Mouse (Mus musculus) layer of hippocampus, postnatal 14 days (tissue): ENCODE data around the gene Neu1. TPM values are rescaled to one million over a fixed set of nuclear protein-coding genes. Genes with fewer than 3 reads are reported as not detected.
"Not testable (repeated sequence)": the region's sequence is repeated elsewhere in the genome, so short reads cannot be mapped to it uniquely, and the experiment has no call there.

Source experiments
- DNase-seq, 2 experiments: peaks; one replicate each; pipeline ENCODE4 v3.0.0; 2021 to 2022; ENCODE audit warnings: low spot score in 2 of 2, mixed read lengths in 1 of 2
- total RNA-seq, 2 experiments: library from RNA; stranded (reverse); gene quantifications; 2 replicates each; pipeline ENCODE4 v1.2.3; 2021

Gene Neu1
- total RNA-seq, 2 experiments from 2014 or later, result 31.9 to 32.9 TPM

DNA sequence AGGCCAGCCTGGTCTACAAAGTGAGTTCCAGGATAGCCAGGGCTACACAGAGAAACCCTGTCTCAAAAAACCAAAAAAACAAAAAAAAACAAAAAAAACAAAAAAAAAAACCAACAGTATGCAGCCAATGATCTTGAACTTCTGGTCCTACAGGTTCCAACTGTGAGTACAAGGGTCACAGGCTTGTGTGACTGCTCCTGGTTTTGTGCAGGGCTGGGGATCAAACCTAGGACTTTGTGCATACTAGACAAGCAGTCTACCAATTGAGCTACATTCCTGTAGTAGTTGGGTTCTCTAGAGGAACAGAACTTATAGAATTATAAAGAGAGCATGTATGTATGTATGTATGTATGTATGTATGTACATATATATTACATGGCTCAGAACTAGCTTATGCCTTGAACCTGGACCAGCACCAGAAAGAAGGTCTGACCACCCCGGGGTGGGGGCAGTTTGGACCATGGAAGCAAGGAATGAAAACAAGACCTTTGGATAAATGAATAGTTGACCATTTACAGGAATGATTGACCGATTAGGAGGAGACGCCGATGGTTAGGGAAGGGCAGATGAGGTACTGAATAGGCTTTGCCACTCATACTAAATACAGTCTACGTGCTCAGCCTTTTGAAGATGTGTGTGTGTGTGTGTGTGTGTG lies 15.6 kb downstream of the Neu1 start:
- no peak for DNase-seq

DNA sequence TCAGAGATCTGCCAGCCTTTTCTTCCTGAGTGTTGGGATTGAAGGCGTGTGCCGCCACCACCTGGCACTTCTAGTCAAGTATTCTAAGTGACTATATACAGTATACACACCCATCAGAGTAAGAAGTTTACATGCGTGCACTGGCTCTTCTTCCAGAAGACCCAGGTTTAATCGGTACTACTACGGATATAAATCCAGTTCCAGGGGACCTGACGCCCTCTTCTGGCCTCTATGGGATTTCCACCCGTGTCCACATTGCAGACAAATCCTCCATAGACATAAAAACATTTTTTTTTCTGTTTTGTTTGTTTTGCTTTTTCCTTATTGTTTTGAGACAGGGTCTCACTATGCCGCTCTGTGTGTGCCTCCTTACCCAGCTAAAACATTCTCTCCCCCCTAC lies 16.6 kb downstream of the Neu1 start:
- no peak for DNase-seq

DNA sequence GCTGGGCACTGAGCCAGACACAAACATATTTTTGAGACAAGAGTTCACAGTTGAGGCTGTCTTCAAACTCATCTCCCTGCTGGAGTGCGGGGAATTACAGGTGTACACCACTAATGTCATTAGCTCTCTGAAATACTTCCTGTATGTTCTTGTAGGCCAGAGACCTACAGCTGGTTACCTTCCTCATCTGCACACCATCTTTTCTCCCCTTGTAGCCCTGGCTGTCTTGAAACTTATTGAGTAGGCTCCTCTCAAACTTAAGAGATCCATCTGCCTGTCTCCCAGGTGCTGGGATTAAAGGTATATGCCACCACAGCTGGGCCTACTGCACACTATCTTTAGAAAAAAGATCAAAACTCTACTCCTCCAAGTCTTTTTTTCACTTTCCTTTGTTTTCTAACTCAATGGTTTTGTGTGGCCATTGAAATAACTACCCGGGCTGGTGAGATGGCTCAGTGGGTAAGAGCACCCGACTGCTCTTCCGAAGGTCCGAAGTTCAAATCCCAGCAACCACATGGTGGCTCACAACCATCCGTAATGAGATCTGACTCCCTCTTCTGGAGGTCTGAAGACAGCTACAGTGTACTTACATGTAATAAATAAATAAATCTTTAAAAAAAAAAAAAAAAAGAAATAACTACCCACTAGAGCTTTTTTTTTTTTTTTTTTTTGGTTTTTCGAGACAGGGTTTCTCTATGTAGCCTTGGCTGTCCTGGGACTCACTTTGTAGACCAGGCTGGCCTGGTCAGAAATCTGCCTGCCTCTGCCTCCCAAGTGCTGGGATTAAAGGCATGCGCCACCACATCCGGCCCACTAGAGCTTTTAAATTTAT lies 17.9 kb downstream of the Neu1 start:
- DNase-seq, result not testable (repeated sequence)

DNA sequence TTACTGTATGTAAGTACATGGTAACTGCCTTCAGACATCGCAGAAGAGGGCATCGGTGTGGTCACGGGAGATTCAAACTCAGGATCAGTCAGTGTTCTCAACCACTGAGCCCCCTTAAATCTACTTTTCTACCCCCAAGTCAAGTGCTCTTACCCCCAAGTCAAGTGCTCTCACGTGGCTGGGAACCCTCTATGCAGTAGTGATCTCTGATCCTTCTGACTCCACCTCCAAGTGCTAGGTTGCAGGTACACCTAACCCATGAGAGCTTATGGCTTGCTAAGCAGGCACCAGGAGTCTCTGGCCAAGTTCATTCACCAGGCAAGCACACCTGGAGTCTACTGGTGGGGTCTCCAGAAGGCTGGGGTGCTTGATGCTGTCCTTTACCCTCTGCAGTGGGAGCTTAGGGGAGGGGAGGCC lies 18.5 kb downstream of the Neu1 start:
- DNase-seq, result no peak

DNA sequence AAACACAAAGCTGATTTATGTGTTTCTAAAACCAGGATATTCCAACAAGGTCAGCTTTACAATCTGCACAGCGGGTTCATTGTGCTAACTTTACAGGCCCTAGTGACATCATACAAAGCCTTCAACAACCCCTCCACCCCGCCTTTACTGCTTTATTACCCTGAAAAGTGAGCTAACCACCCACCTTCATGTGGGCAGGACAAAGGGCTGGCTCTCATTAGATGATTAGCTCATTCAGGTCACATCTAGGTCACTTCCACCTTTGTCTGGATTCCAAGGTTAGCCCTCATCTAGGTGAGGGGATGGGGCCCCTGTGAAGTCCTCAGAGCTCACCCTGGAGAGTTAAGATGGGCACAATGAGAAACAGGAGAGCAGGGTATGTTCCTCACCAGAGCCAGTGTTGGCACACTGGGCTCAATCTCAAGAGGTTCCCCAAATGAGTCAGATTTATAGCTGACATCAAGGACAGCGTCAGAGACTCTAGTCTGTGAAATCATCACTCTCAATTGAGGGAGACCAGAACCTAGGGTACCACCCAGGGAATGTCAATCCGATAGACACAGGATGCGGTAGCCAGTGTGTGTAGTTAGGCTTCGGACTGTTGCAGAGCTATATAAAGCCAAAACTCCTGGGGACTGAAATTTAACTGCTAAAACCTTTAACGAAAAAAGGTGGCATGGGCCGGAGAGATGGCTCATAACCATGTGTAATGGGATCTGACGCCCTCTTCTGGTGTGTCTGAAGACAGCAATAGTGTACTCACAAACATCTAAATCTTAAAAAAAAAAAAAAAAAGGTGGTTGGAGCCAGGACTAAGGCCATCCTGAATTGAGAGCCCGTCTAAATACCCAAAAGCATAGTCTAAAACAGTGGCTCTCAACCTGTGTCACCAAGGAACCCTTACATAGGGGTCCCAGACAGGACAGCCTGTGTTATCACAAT lies 19.7 kb downstream of the Neu1 start:
- no peak for DNase-seq

DNA sequence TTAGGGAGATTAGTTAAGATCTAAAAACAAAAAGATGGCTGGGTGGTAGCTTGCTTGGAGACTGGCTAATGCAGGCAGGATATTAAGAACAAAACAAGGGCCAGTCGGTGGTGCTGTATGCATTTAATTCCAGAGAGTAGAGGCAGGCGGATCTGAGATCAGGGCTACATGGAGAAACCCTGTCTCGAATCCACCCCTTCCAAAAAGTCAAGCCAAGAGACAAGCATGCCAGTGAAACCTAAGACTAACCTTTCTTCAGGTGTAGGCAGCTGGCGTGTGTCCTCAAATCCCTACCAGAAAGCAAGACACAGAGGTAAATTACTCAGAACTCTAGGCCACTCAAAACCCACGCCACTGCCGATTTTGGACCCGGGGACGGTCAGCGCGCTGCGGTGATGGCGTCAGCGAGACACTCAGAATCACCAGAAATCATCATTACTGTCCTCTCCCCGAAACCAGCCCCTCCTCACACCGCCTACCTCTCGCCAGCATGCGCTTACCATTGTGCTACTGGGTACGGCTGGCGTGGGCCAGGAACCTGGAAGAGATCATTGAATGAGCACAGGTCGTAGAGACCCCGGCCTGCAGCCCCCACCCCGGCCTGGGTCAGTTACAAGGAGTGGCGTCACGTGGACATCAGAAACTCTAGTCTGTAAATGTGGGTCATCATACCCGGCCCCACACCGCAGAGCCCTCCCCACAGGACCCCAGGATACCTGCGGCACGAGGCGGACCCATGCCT lies 20.8 kb downstream of the Neu1 start:
- no peak for DNase-seq

DNA sequence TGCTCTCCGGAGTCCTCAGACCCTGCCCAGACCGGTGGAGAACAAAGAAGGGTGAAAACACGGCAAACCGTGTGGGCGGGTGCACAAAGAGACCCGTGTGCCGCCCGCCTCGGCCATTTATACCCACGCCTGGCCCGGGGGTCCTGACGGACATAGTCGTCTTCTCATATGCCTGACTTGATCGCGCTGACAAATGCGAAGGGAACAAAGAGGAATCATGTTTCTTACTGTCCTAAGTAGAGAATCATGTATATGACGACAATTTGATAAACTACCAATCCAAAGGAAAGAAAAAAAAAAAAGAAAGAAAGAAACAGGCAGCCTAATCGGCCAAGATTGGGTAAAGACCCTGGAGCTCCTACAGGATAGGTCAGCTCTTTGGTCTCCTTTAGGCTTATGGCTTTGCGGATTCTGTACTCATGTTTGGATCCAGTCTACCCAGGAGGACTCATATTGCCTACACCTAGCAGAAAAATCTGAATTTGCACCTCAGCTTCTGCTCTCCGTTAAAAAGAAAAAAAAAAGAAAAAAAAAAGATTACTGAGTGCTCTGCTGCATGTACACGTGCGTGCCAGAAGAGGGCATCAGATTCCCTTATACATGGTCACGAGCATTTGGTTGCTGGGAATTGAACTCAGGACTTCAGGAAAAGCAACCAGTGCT lies 21.5 kb downstream of the Neu1 start:
- peak; percentile 82 to 84 for DNase-seq

DNA sequence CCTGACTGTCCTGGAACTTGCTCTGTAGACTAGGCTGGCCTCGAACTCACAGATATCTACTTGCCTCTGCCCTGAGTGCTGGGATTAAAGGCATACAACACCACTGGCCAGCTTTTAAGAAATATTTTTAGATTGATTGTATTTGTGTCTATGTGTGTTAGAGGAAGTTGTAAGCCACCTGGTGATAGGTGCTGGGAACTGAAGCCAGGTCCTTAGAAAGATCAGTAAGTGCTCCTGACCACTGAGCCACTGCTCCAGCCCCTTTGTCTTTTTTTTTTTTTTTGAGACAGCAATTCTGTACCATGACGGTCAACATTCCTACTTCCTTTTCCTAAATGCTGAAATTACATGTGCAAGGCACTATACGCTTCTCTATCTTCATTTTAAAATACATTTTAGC lies 22.2 kb downstream of the Neu1 start:
- no peak for DNase-seq

DNA sequence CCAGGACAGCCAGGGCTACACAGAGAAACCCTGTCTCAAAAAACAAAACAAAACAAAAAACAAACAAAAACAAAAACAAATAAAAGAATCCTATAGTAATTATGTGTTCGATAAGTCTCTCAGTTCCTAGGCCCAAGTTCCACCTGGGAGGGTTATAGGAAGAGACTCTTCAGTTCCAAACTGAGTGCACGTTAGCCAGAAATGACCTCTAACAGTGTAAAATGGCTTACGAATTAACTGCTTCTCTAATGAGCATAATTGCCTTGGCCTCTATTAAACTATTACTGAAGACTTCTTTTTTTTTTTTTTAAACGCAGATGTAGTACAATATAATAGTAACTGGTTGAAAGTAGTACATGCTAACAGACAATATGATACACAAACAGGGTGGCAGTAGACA lies 22.9 kb downstream of the Neu1 start:
- DNase-seq, result no peak

DNA sequence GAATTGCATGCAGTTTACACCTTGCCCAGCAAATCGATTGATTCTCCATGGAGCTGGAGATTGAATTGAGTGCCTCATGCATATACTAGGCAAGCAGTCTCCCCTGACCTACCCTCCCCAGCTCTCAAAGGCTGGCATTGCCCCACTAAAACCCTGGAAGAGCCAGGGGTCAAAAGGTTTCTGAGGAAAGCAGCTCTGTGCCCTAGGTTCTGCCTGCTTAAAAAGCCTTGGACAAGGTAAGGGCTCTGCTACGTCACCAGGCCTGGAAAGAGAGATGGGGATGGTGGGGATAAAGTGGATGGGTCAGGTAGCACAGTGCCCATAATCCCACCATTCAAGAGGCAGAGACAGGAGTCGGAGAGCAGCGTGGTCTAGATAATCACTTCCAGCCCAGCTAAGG lies 23.8 kb downstream of the Neu1 start:
- DNase-seq, result no peak

DNA sequence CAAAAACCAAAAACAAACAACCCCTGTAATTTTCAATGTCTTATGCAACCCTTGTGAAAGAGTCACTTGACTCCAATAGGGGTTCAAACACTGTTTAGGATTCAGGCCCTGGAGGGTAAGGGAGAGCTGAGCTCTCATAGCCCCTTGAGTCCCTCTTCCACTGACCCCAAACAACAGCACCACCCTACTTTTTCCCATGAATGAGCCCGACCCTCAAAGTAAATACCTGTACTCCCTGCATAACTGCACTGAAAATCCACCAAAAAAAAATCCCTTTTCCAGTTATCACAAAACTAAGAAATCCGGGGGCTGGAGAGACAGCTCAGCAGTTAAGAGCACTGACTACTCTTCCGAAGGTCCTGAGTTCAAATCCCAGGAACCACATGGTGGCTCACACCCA lies 24.8 kb downstream of the Neu1 start:
- no peak for DNase-seq

DNA sequence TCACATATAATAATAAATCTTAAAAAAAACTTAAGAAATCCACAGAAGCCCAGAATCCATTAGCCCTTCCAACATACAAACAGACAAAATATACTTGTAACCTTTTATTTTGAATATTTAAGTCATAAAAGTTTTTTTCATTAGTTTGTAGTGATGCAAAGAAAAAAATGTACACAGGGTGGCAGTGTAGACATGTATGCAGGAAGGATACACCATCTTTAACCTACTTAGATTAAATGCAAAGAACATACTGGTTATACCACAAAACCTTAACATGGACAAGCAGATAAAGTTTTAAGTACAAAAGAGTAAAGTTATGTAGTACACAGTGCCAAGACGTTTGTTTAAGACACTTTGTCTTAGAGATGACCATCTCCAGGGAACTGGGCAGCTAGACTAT lies 25.3 kb downstream of the Neu1 start:
- no peak for DNase-seq

DNA sequence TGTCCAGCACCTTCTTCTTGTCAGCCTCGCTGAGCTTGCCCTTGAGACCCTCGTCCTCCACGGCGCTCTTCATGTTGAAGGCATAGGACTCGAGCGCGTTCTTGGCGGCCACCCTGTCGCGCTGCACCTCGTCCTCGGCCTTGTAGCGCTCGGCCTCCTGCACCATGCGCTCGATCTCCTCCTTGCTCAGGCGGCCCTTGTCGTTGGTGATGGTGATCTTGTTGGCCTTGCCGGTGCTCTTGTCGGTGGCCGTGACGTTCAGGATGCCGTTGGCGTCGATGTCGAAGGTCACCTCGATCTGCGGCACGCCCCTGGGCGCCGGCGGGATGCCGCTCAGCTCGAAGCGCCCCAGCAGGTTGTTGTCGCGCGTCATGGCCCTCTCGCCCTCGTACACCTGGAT lies 26.2 kb downstream of the Neu1 start:
- not testable (repeated sequence) for DNase-seq

DNA sequence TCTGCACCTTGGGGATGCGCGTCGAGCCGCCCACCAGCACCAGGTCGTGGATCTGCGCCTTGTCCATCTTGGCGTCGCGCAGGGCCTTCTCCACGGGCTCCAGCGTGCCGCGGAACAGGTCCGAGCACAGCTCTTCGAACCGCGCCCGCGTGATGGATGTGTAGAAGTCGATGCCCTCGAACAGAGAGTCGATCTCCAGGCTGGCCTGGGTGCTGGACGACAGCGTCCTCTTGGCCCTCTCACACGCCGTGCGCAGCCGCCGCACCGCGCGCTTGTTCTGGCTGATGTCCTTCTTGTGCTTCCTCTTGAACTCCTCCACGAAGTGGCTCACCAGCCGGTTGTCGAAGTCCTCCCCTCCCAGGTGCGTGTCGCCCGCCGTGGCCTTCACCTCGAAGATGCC lies 26.9 kb downstream of the Neu1 start:
- not testable (repeated sequence) for DNase-seq

DNA sequence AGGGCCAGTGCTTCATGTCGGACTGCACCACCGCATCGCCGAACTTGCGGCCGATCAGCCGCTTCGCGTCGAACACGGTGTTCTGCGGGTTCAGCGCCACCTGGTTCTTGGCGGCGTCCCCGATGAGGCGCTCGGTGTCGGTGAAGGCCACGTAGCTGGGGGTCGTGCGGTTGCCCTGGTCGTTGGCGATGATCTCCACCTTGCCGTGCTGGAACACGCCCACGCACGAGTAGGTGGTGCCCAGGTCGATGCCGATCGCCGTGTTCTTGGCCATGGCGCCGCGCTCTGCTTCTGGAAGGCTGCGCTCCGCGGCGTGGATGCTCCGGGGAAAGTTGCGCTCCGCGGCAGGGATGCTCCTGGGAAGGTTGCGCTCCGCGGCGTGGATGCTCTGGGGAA lies 27.7 kb downstream of the Neu1 start:
- DNase-seq, result not testable (repeated sequence)

DNA sequence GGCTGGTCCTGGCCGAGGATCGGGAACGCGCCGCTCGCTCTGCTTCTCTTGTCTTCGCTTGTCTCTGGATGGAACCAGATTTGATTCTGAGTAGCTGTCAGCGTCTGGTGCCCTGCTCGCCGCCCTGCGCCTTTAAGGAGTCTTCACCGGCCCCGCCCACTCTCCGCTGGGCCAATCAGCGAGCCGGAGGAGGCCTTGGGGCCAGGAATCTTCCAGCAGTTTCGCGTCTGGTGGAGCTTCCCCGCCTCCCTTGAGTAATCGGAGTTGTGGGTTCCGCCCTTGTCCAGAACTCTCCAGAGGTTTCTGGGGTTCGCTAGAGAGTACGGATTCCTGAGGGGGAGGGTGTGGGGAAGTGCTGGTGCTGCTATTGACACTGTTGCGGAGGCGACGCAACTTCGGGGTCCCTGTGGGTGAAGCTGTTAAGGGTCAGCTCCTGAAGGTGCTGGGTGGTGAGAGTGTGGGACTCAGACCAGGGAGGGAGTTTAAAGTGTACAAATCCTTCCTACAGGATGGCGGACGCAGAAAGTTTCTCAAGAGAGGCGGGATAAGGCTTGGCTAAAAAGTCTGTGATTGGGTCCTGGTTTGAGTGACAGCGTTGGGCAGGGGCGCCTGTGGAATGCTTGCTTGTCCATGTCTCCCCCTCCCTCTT lies 28.2 kb downstream of the Neu1 start, which contains the start of gene Hspa1b:
TSS of gene Hspa1b (minus strand) at position 109 of the 649 bp plus-strand sequence.
- DNase-seq, result peak; percentile 73 to 75

DNA sequence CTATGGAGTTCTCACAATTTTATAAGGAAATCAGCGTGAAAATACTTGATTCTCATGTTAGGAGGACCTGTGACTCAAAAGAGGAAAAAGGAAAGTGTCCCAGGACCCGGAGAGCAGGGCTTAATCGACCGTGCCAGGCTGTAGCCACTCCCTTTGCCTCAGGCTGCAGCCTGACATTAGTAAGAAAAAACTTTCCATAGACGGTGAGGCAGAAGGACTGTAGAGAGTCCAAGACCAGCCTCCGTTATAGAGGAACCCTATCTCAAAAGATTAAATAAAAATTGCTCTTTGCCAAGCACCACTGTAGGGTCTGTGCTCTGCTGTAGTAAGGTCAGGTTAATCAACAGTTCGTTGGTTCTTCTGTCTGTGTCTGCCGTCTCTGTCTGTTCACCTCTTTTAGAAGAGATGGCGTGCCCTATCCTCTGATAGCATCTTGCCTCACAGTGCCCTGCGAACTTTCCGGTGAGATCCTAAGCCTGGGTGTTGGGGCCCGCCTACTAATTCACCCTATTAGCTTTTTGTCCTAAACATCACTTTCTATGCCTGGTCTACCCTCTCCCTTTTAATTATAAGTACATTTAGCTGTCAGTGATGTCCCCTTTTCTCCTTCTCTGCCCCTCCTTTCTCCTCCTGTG lies 28.9 kb downstream of the Neu1 start:
- DNase-seq, result no peak

DNA sequence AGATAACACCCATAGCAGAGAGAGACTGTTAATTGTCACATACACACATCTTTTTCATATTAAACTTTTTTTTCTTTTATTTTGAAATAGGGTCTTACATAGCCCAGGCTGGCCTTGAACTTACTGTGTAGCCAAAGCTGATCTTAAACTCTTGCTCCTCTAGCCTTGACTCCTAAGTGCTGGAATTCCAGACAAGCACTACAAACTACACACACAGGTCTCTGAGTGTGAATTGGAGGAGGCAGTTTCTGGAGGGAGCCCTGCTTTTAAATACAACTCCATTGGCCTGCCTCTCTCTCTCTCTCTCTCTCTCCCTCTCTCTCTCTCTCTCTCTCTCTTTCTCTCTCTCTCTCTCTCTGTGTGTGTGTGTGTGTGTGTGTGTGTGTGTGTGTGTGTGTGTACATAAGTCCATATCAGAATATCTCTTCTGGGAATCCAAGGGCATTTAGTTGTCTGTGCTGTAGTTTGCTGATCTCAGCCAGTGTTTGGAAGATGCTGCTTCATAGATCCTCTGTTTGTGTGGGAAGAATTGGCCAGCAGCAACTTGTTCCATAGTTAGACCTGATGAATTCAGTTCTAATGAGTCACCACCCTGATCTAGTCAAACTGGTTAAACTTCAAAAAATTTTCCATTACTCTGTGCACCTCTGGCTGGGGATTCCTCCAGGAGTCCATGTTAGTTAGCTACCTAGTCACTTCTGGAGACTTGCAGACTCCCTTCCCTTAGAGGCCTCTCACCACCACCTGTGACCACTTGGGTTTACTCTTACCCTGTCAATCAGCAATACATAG lies 29.8 kb downstream of the Neu1 start:
- no peak for DNase-seq
